Mouse (Mus musculus): ENCODE measurements around the gene Lzic. TPM values are rescaled to one million over a fixed set of nuclear protein-coding genes. Genes with fewer than 3 reads are reported as not detected.
A peak's percentile ranks its signal among the peaks of the same experiment; 100 is the strongest.

Gene Lzic
- polyA plus RNA-seq, 1 experiment from 2014 or later, result 57.6 TPM

DNA sequence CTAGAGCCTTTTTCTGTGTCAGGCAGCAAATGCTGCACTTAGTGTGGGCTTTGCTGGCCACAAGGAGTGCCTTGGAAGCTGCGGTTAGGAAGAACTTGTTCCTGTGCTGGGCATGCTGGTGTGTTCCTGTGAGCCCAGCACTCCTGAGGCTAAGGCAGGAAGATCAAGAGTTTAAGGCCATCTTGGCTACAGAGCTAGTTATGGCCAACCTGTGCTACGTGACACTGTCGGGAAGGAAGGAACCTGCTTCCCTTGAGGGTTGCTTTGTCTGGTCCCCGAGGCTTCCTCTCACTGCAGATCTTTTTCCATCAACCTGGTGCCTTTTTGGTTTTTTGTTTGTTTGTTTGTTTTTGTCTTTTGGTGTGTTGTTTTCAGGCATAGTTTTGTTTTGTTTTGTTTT, 40.1 kb downstream of the Lzic start:
- H3K9ac ChIP-seq (ENCODE audit: low read length), result no peak overlapping the region
- no peaks in the 10 kb centered on the region for H3K27me3 ChIP-seq (ENCODE audit: control insufficient read depth, insufficient read depth, low read length)
- H3K4me3 ChIP-seq (ENCODE audit: low read depth, low read length), result no peak overlapping the region
- peaks cover 5% of the 10 kb centered on the region for H3K4me1 ChIP-seq (replicated peaks; ENCODE audit: control insufficient read depth, insufficient read depth, low read length)
- H3K9me3 ChIP-seq (ENCODE audit: control insufficient read depth, low read length), result no peaks in the 10 kb centered on the region
- H3K27ac ChIP-seq (ENCODE audit: low read depth, low read length), result no peak overlapping the region
- no peaks in the 10 kb centered on the region for H3K36me3 ChIP-seq (ENCODE audit: control insufficient read depth, insufficient read depth, low read length)
- no peak for DNase-seq (ENCODE audit: low spot score)
- no peak overlapping the region for H3K4me2 ChIP-seq (ENCODE audit: low read depth, low read length, severe bottlenecking)
- ATAC-seq (replicated peaks; ENCODE audit: low FRiP score), result no peak
- WGBS, result 95% methylated on average over 4 of the region's 4 CpGs

DNA sequence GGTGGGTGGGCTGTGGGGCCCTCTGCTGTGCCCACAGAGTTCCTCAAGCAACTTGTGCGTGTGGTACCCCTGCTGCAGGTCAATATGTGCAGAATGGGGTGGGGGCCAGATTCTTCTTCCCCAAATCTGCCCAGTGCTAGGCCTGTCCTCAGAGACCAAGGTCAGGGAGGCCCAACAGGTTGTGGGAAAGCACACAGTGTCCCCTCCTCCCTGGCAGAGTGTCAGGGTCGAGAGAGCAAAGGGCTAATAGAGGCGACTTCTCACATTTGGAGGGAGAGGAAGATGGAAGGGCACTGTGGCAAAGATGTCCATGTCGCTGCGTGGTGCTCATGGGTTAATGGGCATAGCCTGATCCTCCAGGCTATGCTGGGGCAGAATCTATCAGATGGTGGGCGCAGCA, 40.8 kb downstream of the Lzic start:
- 69% methylated on average over 6 of the region's 6 CpGs for WGBS
- no peak overlapping the region for H3K27ac ChIP-seq (ENCODE audit: low read depth, low read length)
- ATAC-seq (replicated peaks; ENCODE audit: low FRiP score) (no peak), DNase-seq (ENCODE audit: low spot score) (no peak)
- H3K36me3 ChIP-seq (ENCODE audit: control insufficient read depth, insufficient read depth, low read length), result no peaks in the 10 kb centered on the region
- H3K9ac ChIP-seq (ENCODE audit: low read length), result no peak overlapping the region
- H3K27me3 ChIP-seq (ENCODE audit: control insufficient read depth, insufficient read depth, low read length), result no peaks in the 10 kb centered on the region
- no peak overlapping the region for H3K4me3 ChIP-seq (ENCODE audit: low read depth, low read length)
- no peak overlapping the region for H3K4me2 ChIP-seq (ENCODE audit: low read depth, low read length, severe bottlenecking)
- H3K4me1 ChIP-seq (replicated peaks; ENCODE audit: control insufficient read depth, insufficient read depth, low read length), result peaks cover 5% of the 10 kb centered on the region
- H3K9me3 ChIP-seq (ENCODE audit: control insufficient read depth, low read length), result no peaks in the 10 kb centered on the region

DNA sequence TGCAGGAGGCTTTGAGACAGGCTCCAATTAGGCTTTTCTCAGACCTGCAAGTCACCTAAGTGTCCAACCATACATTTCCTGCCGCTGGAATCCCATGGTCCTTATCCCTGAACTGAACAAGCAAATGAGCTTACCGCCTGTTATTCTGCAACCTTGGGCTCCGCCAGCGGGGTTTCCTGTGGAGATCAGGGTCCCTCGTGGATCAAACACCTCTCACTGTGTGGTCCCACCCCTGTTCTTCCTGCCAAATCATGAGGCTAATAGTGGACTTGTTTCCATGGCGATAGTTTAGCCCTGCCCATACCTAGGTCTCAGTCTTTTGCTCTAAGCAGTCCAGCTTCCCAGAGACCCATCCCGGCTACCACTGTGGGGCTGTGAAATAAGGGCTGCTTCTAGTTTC, 41.3 kb downstream of the Lzic start:
- WGBS, result 31% methylated on average over 7 of the region's 7 CpGs
- ATAC-seq (replicated peaks; ENCODE audit: low FRiP score), result 0 out of 2 replicates have a peak, but pooled peaks have one; percentile 44
- no peaks in the 10 kb centered on the region for H3K9me3 ChIP-seq (ENCODE audit: control insufficient read depth, low read length)
- H3K4me3 ChIP-seq (ENCODE audit: low read depth, low read length), result no peak overlapping the region
- no peaks in the 10 kb centered on the region for H3K27me3 ChIP-seq (ENCODE audit: control insufficient read depth, insufficient read depth, low read length)
- no peaks in the 10 kb centered on the region for H3K36me3 ChIP-seq (ENCODE audit: control insufficient read depth, insufficient read depth, low read length)
- H3K4me1 ChIP-seq (replicated peaks; ENCODE audit: control insufficient read depth, insufficient read depth, low read length), result peaks cover 5% of the 10 kb centered on the region
- H3K4me2 ChIP-seq (ENCODE audit: low read depth, low read length, severe bottlenecking), result no peak overlapping the region
- DNase-seq (ENCODE audit: low spot score), result no peak
- no peak overlapping the region for H3K9ac ChIP-seq (ENCODE audit: low read length)
- H3K27ac ChIP-seq (ENCODE audit: low read depth, low read length), result no peak overlapping the region

DNA sequence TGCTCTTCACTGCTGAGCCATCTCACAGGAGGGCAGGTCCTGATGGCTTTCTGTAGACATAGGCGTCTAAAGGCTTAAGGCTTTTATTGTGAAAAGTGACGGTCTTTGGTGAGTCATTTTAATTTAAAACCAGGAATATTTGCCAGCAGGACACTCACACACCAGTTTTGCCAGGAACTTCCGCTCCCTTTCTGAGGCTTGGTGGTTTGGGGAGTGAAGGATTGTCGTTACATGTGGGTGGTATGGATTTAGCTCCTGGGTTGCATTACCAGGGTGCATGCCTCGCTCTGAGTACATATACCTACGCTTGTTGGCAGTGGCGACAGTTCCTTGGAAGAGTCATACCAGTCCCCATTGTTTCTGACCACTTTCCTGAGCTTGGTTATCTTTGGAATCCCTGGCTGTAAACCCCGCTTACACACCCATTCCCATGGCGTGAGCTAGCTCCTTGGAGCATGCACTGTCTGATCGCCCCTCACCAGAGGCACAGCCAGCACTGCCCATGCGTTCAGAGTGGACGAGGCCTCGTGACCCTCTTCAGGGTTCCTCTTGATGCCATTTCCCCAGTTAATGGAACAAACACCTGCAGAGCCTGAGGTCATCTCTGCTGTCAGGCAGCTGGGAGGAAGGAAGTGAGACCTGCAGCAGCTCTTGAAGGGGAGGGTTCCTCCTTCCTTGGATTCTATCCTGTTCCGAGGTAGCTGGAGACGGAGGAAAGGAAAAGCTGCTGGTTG, 42.8 kb downstream of the Lzic start:
- H3K27me3 ChIP-seq (ENCODE audit: control insufficient read depth, insufficient read depth, low read length), result no peaks in the 10 kb centered on the region
- H3K4me2 ChIP-seq (ENCODE audit: low read depth, low read length, severe bottlenecking), result no peak overlapping the region
- WGBS, result 85% methylated on average over 15 of the region's 15 CpGs
- no peak overlapping the region for H3K9ac ChIP-seq (ENCODE audit: low read length)
- no peak overlapping the region for H3K4me3 ChIP-seq (ENCODE audit: low read depth, low read length)
- no peak overlapping the region for H3K27ac ChIP-seq (ENCODE audit: low read depth, low read length)
- ATAC-seq (replicated peaks; ENCODE audit: low FRiP score) (no peak), DNase-seq (ENCODE audit: low spot score) (no peak)
- H3K4me1 ChIP-seq (replicated peaks; ENCODE audit: control insufficient read depth, insufficient read depth, low read length), result peaks cover 5% of the 10 kb centered on the region
- H3K9me3 ChIP-seq (ENCODE audit: control insufficient read depth, low read length), result no peaks in the 10 kb centered on the region
- H3K36me3 ChIP-seq (ENCODE audit: control insufficient read depth, insufficient read depth, low read length), result no peaks in the 10 kb centered on the region

DNA sequence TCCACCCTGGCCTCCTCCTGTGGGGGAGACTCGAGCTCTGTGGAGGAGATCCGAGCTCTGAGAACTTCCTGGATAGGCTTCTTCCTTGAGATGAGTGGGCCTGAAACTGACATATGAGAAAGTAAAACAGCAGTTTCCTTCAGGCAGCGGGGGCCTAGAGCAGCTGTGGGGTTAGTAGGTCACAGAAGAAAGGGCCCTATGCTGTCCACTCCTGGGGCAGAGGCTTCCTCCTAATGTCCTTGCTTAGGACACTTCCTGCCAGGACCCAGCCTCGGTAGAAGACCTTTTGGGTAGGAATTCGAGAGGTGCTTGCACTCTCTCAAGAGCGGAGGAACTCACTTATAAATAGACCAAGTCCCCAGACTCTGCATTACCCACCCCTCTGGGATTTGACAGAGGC, 44.7 kb downstream of the Lzic start:
- no peaks in the 10 kb centered on the region for H3K36me3 ChIP-seq (ENCODE audit: control insufficient read depth, insufficient read depth, low read length)
- H3K27me3 ChIP-seq (ENCODE audit: control insufficient read depth, insufficient read depth, low read length), result no peaks in the 10 kb centered on the region
- H3K27ac ChIP-seq (ENCODE audit: low read depth, low read length), result no peak overlapping the region
- DNase-seq (ENCODE audit: low spot score) (no peak), ATAC-seq (replicated peaks; ENCODE audit: low FRiP score) (no peak)
- no peak overlapping the region for H3K9ac ChIP-seq (ENCODE audit: low read length)
- WGBS, result 87% methylated on average over 6 of the region's 6 CpGs
- H3K4me3 ChIP-seq (ENCODE audit: low read depth, low read length), result no peak overlapping the region
- H3K4me1 ChIP-seq (replicated peaks; ENCODE audit: control insufficient read depth, insufficient read depth, low read length), result peaks cover 2% of the 10 kb centered on the region
- no peak overlapping the region for H3K4me2 ChIP-seq (ENCODE audit: low read depth, low read length, severe bottlenecking)
- H3K9me3 ChIP-seq (ENCODE audit: control insufficient read depth, low read length), result no peaks in the 10 kb centered on the region

DNA sequence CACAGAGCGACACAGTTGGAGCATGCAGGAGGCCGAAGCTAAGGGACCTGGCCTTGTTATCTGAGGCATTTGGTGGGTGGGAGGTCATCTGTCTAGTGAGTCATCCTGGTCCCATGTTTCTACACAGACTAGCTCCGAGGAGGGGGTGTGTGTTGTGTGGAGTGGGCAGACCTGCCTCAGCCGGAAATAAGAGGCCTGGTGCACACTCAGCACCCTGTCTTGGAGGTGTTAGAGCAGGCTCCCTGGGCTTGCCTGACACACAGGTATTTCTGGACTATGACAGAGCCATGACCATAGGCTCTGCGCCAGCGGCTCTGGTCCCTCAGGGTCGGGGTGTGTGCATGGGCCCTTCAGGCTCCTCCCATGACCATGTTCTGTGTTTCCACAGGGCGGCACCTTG, 54.4 kb downstream of the Lzic start:
- no peaks in the 10 kb centered on the region for H3K36me3 ChIP-seq (ENCODE audit: control insufficient read depth, insufficient read depth, low read length)
- H3K9me3 ChIP-seq (ENCODE audit: control insufficient read depth, low read length), result no peaks in the 10 kb centered on the region
- H3K27me3 ChIP-seq (ENCODE audit: control insufficient read depth, insufficient read depth, low read length), result no peaks in the 10 kb centered on the region
- no peak overlapping the region for H3K4me2 ChIP-seq (ENCODE audit: low read depth, low read length, severe bottlenecking)
- WGBS, result 88% methylated on average over 8 of the region's 8 CpGs
- no peak overlapping the region for H3K27ac ChIP-seq (ENCODE audit: low read depth, low read length)
- DNase-seq (ENCODE audit: low spot score) (no peak), ATAC-seq (replicated peaks; ENCODE audit: low FRiP score) (no peak)
- no peak overlapping the region for H3K9ac ChIP-seq (ENCODE audit: low read length)
- H3K4me1 ChIP-seq (replicated peaks; ENCODE audit: control insufficient read depth, insufficient read depth, low read length), result no peaks in the 10 kb centered on the region
- H3K4me3 ChIP-seq (ENCODE audit: low read depth, low read length), result no peak overlapping the region

DNA sequence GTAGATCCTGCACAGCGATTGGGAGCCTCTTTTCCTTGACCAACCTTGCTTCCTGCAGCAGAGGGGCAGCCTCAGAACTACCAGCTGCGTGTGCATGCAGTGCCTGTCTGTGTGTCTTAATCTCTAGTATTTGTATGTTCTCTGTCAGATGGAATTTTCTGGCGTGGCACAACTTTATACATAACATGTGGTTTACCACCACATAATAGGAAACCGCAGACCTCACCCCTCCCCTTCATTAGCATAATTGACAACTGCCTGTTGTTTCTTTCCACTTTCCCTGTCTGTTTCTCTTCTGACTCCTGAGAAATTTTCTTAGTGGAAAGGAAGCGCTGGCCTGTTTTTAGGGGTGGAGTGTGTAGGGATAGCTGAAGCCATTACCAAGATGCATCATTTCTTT, 56.9 kb downstream of the Lzic start:
- no peaks in the 10 kb centered on the region for H3K9me3 ChIP-seq (ENCODE audit: control insufficient read depth, low read length)
- no peaks in the 10 kb centered on the region for H3K27me3 ChIP-seq (ENCODE audit: control insufficient read depth, insufficient read depth, low read length)
- H3K4me3 ChIP-seq (ENCODE audit: low read depth, low read length), result no peak overlapping the region
- no peaks in the 10 kb centered on the region for H3K36me3 ChIP-seq (ENCODE audit: control insufficient read depth, insufficient read depth, low read length)
- ATAC-seq (replicated peaks; ENCODE audit: low FRiP score) (no peak), DNase-seq (ENCODE audit: low spot score) (no peak)
- 74% methylated on average over 5 of the region's 5 CpGs for WGBS
- no peaks in the 10 kb centered on the region for H3K4me1 ChIP-seq (replicated peaks; ENCODE audit: control insufficient read depth, insufficient read depth, low read length)
- no peak overlapping the region for H3K9ac ChIP-seq (ENCODE audit: low read length)
- H3K27ac ChIP-seq (ENCODE audit: low read depth, low read length), result no peak overlapping the region
- no peak overlapping the region for H3K4me2 ChIP-seq (ENCODE audit: low read depth, low read length, severe bottlenecking)

DNA sequence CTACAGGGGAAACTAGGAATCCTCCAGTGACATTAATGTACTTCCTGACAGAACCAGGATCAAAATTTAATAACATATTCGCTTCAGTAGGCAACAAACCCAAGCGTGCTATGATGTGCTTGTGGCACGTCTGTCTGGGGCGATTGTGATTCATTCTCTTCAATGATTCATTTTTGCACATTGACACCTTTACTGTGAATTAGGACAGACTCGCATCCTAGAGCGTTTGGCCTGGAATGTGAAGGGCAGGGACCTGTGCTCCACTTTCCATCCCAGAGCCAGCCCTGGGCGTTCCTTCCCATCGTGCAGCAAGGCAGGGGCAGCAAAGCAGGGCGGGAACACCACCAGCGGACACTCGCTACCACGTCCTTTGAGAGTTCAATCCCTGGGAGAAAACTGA, 57.4 kb downstream of the Lzic start:
- no peak overlapping the region for H3K4me2 ChIP-seq (ENCODE audit: low read depth, low read length, severe bottlenecking)
- no peak overlapping the region for H3K9ac ChIP-seq (ENCODE audit: low read length)
- no peaks in the 10 kb centered on the region for H3K36me3 ChIP-seq (ENCODE audit: control insufficient read depth, insufficient read depth, low read length)
- ATAC-seq (replicated peaks; ENCODE audit: low FRiP score) (0 out of 2 replicates have a peak, but pooled peaks have one; percentile 24), DNase-seq (ENCODE audit: low spot score) (no peak)
- no peak overlapping the region for H3K27ac ChIP-seq (ENCODE audit: low read depth, low read length)
- no peaks in the 10 kb centered on the region for H3K9me3 ChIP-seq (ENCODE audit: control insufficient read depth, low read length)
- whole genome bisulfite sequencing, result 82% methylated on average over 12 of the region's 12 CpGs
- H3K27me3 ChIP-seq (ENCODE audit: control insufficient read depth, insufficient read depth, low read length), result no peaks in the 10 kb centered on the region
- H3K4me1 ChIP-seq (replicated peaks; ENCODE audit: control insufficient read depth, insufficient read depth, low read length), result no peaks in the 10 kb centered on the region
- no peak overlapping the region for H3K4me3 ChIP-seq (ENCODE audit: low read depth, low read length)

DNA sequence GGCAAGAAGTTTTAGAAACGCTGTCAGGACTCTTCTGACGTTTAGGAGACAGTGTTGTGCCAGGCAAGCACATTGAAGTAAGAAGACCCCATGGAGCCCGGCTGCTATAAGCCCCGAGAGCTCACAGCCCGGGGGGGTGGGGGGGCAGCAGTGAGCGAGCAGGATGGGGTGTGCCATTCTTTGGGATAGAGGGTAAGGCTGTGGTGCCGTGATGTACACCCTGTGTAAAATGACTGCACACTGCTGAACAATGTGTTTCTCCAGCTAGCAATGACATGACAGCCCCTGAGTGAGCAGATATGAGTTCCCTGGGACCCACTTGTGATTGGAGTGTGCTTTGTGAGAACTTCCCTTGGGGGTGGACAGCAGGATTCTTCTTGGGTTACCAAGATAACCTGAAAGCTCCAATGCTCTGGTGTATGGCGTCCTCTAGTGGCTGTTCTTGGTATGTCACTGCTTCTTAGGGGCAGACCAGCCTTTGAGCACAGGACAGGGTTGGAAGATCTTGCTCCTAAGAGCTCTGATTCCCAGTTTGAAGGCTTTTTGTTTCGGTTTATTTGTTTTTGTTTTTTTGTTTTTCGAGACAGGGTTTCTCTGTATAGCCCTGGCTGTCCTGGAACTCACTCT, 58.0 kb downstream of the Lzic start:
- DNase-seq (ENCODE audit: low spot score) (peak; percentile 90), ATAC-seq (replicated peaks; ENCODE audit: low FRiP score) (peak; percentile 42; the same call in 1 of the 2 replicates)
- Histone ChIP-seq H3K4me1 (replicated peaks; ENCODE audit: control insufficient read depth, insufficient read depth, low read length) (no peaks in the 10 kb centered on the region), H3K27ac (ENCODE audit: low read depth, low read length) (no peak overlapping the region), H3K4me3 (ENCODE audit: low read depth, low read length) (no peak overlapping the region), H3K9me3 (ENCODE audit: control insufficient read depth, low read length) (no peaks in the 10 kb centered on the region), H3K27me3 (ENCODE audit: control insufficient read depth, insufficient read depth, low read length) (no peaks in the 10 kb centered on the region), H3K9ac (ENCODE audit: low read length) (no peak overlapping the region), H3K4me2 (ENCODE audit: low read depth, low read length, severe bottlenecking) (no peak overlapping the region), H3K36me3 (ENCODE audit: control insufficient read depth, insufficient read depth, low read length) (no peaks in the 10 kb centered on the region)
- 51% methylated on average over 10 of the region's 10 CpGs for WGBS
